Mouse (Mus musculus): ENCODE measurements around the gene Olfr1495. TPM values are rescaled to one million over a fixed set of nuclear protein-coding genes. Genes with fewer than 3 reads are reported as not detected.

The Olfr1495 gene
- not detected in 2 replicates for total RNA-seq (2012; rRNA removed)
- not detected for polyA plus RNA-seq (2012; ENCODE audit: insufficient read depth in 1 of 2, insufficient read length in 2 of 2, low read depth in 1 of 2, low replicate concordance in 2 of 2, missing spikeins in 1 of 2)

- no peak within 1 kb of the TSS for H3K9ac ChIP-seq (ENCODE audit: control insufficient read depth, low read depth, low read length, poor library complexity, severe bottlenecking)
- DNase-seq (ENCODE audit: low read depth, low spot score), result no peak
- no peaks in the 10 kb centered on the region for H3K9me3 ChIP-seq (replicated peaks; ENCODE audit: insufficient read depth, low read length)
- no peaks in the 10 kb centered on the region for H3K4me1 ChIP-seq (ENCODE audit: control insufficient read depth in 1 of 2, insufficient read depth in 2 of 2, low read length in 2 of 2)
- H3K36me3 ChIP-seq (ENCODE audit: control insufficient read depth in 1 of 2, insufficient read depth in 2 of 2, low read length in 2 of 2), result no peaks in the 10 kb centered on the region
- no peak within 1 kb of the TSS for H3K27ac ChIP-seq (ENCODE audit: control insufficient read depth, low read depth, low read length)
- TF ChIP-seq POLR2A (IDR thresholded peaks at IDR 0.05; ENCODE audit: control insufficient read depth in 1 of 2, insufficient read depth in 1 of 2, low read depth in 1 of 2, low read length in 2 of 2, poor library complexity in 1 of 2), result no peak
- no peak for TF ChIP-seq TCF12 (IDR thresholded peaks at IDR 0.05; ENCODE audit: low read depth, low read length)
- H3K79me2 ChIP-seq (ENCODE audit: control insufficient read depth, insufficient read depth, low read length, poor library complexity), result no peaks in the 10 kb centered on the region
- H3K27me3 ChIP-seq (ENCODE audit: control insufficient read depth in 1 of 2, insufficient read depth in 2 of 2, low read length in 2 of 2), result no peaks in the 10 kb centered on the region
- H3K4me3 ChIP-seq (ENCODE audit: control insufficient read depth in 1 of 2, insufficient read depth in 1 of 2, low read depth in 2 of 2, low read length in 2 of 2), result no peak within 1 kb of the TSS
These were observed at the start of gene Olfr1495 for GRCm38 (mm10) chr19:13764306-13764705. TSS of gene Olfr1495 (plus strand) at chr19:13764606.

GRCm38 (mm10) chr19:13722978-13723377 lies 41.4 kb upstream of the Olfr1495 start, which contains the start of gene Olfr1493-ps1:
TSS of gene Olfr1493-ps1 (plus strand) at chr19:13723278.
- DNase-seq (ENCODE audit: low read depth, low spot score), result no peak
- TF ChIP-seq ETS1 (IDR thresholded peaks at IDR 0.05; ENCODE audit: low read depth, low read length) (no peak), ZKSCAN1 (IDR thresholded peaks at IDR 0.05; ENCODE audit: low read depth, low read length) (no peak), MEF2A (IDR thresholded peaks at IDR 0.05; ENCODE audit: extremely low read depth, insufficient replicate concordance, low read depth, low read length, poor library complexity, severe bottlenecking) (no peak)
- Histone ChIP-seq H3K79me2 (ENCODE audit: control insufficient read depth, insufficient read depth, low read length, poor library complexity) (no peaks in the 10 kb centered on the region), H3K36me3 (ENCODE audit: control insufficient read depth in 1 of 2, insufficient read depth in 2 of 2, low read length in 2 of 2) (no peaks in the 10 kb centered on the region), H3K4me3 (ENCODE audit: control insufficient read depth in 1 of 2, insufficient read depth in 1 of 2, low read depth in 2 of 2, low read length in 2 of 2) (no peak within 1 kb of the TSS), H3K27me3 (ENCODE audit: control insufficient read depth in 1 of 2, insufficient read depth in 2 of 2, low read length in 2 of 2) (no peaks in the 10 kb centered on the region), H3K9me3 (replicated peaks; ENCODE audit: insufficient read depth, low read length) (no peaks in the 10 kb centered on the region), H3K9ac (ENCODE audit: control insufficient read depth, low read depth, low read length, poor library complexity, severe bottlenecking) (no peak within 1 kb of the TSS), H3K27ac (ENCODE audit: control insufficient read depth, low read depth, low read length) (no peak within 1 kb of the TSS), H3K4me1 (ENCODE audit: control insufficient read depth in 1 of 2, insufficient read depth in 2 of 2, low read length in 2 of 2) (no peaks in the 10 kb centered on the region)

- no peak for DNase-seq (ENCODE audit: low read depth, low spot score)
- no peak within 1 kb of the TSS for H3K27ac ChIP-seq (ENCODE audit: control insufficient read depth, low read depth, low read length)
- H3K36me3 ChIP-seq (ENCODE audit: control insufficient read depth in 1 of 2, insufficient read depth in 2 of 2, low read length in 2 of 2), result no peaks in the 10 kb centered on the region
- TF ChIP-seq TCF12 (IDR thresholded peaks at IDR 0.05; ENCODE audit: low read depth, low read length), result no peak
- no peak for TF ChIP-seq HCFC1 (IDR thresholded peaks at IDR 0.05; ENCODE audit: low read depth, low read length)
- no peak for TF ChIP-seq GABPA (IDR thresholded peaks at IDR 0.05; ENCODE audit: low read depth, low read length)
- no peak for TF ChIP-seq UBTF (IDR thresholded peaks at IDR 0.05; ENCODE audit: borderline replicate concordance, insufficient read depth, low read depth, low read length)
- TF ChIP-seq CHD2 (IDR thresholded peaks at IDR 0.05; ENCODE audit: low read length), result no peak
- H3K9me3 ChIP-seq (replicated peaks; ENCODE audit: insufficient read depth, low read length), result no peaks in the 10 kb centered on the region
- H3K27me3 ChIP-seq (ENCODE audit: control insufficient read depth in 1 of 2, insufficient read depth in 2 of 2, low read length in 2 of 2), result no peaks in the 10 kb centered on the region
- no peak within 1 kb of the TSS for H3K9ac ChIP-seq (ENCODE audit: control insufficient read depth, low read depth, low read length, poor library complexity, severe bottlenecking)
- H3K4me3 ChIP-seq (ENCODE audit: control insufficient read depth in 1 of 2, insufficient read depth in 1 of 2, low read depth in 2 of 2, low read length in 2 of 2), result no peak within 1 kb of the TSS
- H3K4me1 ChIP-seq (ENCODE audit: control insufficient read depth in 1 of 2, insufficient read depth in 2 of 2, low read length in 2 of 2), result no peaks in the 10 kb centered on the region
- no peaks in the 10 kb centered on the region for H3K79me2 ChIP-seq (ENCODE audit: control insufficient read depth, insufficient read depth, low read length, poor library complexity)
These were observed 25.0 kb upstream of the Olfr1495 start, which contains the start of gene Olfr1494 for GRCm38 (mm10) chr19:13739428-13739827. TSS of gene Olfr1494 (plus strand) at chr19:13739728.

Measured in MEL (cell line).